Mouse (Mus musculus): ENCODE data around the gene Uts2r. TPM values are rescaled to one million over a fixed set of nuclear protein-coding genes. Genes with fewer than 3 reads are reported as not detected.

The Uts2r gene
- polyA plus RNA-seq, 2 experiments = 1.4 to 2.1 TPM

- 82% methylated on average over 3 of the region's 3 CpGs for WGBS
- ATAC-seq (ENCODE audit: low FRiP score, low read depth) (no peak), DNase-seq (ENCODE audit: low spot score) (no peak)
- no peak within 1 kb of the TSS for H3K27ac ChIP-seq (replicated peaks; ENCODE audit: low read depth, low read length)
- no peaks in the 10 kb centered on the region for H3K9me3 ChIP-seq (ENCODE audit: control insufficient read depth, low read length)
- no peak for TF ChIP-seq POLR2A (IDR thresholded peaks at IDR 0.05; ENCODE audit: borderline replicate concordance, extremely low read depth, insufficient read depth, insufficient read length)
- H3K9ac ChIP-seq (ENCODE audit: low read depth, low read length, severe bottlenecking) = no peak within 1 kb of the TSS
- H3K4me3 ChIP-seq (replicated peaks; ENCODE audit: low read length) = no peak within 1 kb of the TSS
- H3K36me3 ChIP-seq (ENCODE audit: control insufficient read depth, insufficient read depth, low read length) = no peaks in the 10 kb centered on the region
- no peaks in the 10 kb centered on the region for H3K27me3 ChIP-seq (ENCODE audit: control insufficient read depth, insufficient read depth, low read length)
- no peaks in the 10 kb centered on the region for H3K4me1 ChIP-seq (ENCODE audit: control insufficient read depth, insufficient read depth, low read length)
- H3K4me2 ChIP-seq (replicated peaks; ENCODE audit: low read depth, low read length, severe bottlenecking) = no peak within 1 kb of the TSS
Measured at GRCm38 (mm10) chr11:121118577-121118976, 41.5 kb upstream of the Uts2r start, which contains the start of gene Tex19.2. Gene Tex19.2 (minus strand): TSS chr11:121118677.

GRCm38 (mm10) chr11:121121151-121121550, 38.9 kb upstream of the Uts2r start:
- Histone ChIP-seq H3K4me3 (replicated peaks; ENCODE audit: low read length) (no peak overlapping the region), H3K9me3 (ENCODE audit: control insufficient read depth, low read length) (no peaks in the 10 kb centered on the region), H3K4me2 (replicated peaks; ENCODE audit: low read depth, low read length, severe bottlenecking) (no peak overlapping the region), H3K27ac (replicated peaks; ENCODE audit: low read depth, low read length) (no peak overlapping the region), H3K27me3 (ENCODE audit: control insufficient read depth, insufficient read depth, low read length) (no peaks in the 10 kb centered on the region), H3K36me3 (ENCODE audit: control insufficient read depth, insufficient read depth, low read length) (no peaks in the 10 kb centered on the region), H3K4me1 (ENCODE audit: control insufficient read depth, insufficient read depth, low read length) (no peaks in the 10 kb centered on the region), H3K9ac (ENCODE audit: low read depth, low read length, severe bottlenecking) (no peak overlapping the region)
- WGBS = 67% methylated on average over 3 of the region's 3 CpGs
- DNase-seq (ENCODE audit: low spot score) (no peak), ATAC-seq (ENCODE audit: low FRiP score, low read depth) (no peak)
- no peak for TF ChIP-seq POLR2A (IDR thresholded peaks at IDR 0.05; ENCODE audit: borderline replicate concordance, extremely low read depth, insufficient read depth, insufficient read length)

GRCm38 (mm10) chr11:121122024-121122670, 37.9 kb upstream of the Uts2r start:
- no peak overlapping the region for H3K4me2 ChIP-seq (replicated peaks; ENCODE audit: low read depth, low read length, severe bottlenecking)
- no peaks in the 10 kb centered on the region for H3K4me1 ChIP-seq (ENCODE audit: control insufficient read depth, insufficient read depth, low read length)
- no peak for DNase-seq (ENCODE audit: low spot score)
- no peaks in the 10 kb centered on the region for H3K27me3 ChIP-seq (ENCODE audit: control insufficient read depth, insufficient read depth, low read length)
- H3K4me3 ChIP-seq (replicated peaks; ENCODE audit: low read length) = no peak overlapping the region
- no peak for ATAC-seq (ENCODE audit: low FRiP score, low read depth)
- H3K9me3 ChIP-seq (ENCODE audit: control insufficient read depth, low read length) = no peaks in the 10 kb centered on the region
- no peak overlapping the region for H3K27ac ChIP-seq (replicated peaks; ENCODE audit: low read depth, low read length)
- no peak overlapping the region for H3K9ac ChIP-seq (ENCODE audit: low read depth, low read length, severe bottlenecking)
- no peaks in the 10 kb centered on the region for H3K36me3 ChIP-seq (ENCODE audit: control insufficient read depth, insufficient read depth, low read length)
- 77% methylated on average over 2 of the region's 2 CpGs for WGBS
- no peak for TF ChIP-seq POLR2A (IDR thresholded peaks at IDR 0.05; ENCODE audit: borderline replicate concordance, extremely low read depth, insufficient read depth, insufficient read length)

GRCm38 (mm10) chr11:121123438-121123837, 36.6 kb upstream of the Uts2r start:
- Histone ChIP-seq H3K27ac (replicated peaks; ENCODE audit: low read depth, low read length) (no peak overlapping the region), H3K9ac (ENCODE audit: low read depth, low read length, severe bottlenecking) (no peak overlapping the region), H3K4me2 (replicated peaks; ENCODE audit: low read depth, low read length, severe bottlenecking) (no peak overlapping the region), H3K27me3 (ENCODE audit: control insufficient read depth, insufficient read depth, low read length) (no peaks in the 10 kb centered on the region), H3K36me3 (ENCODE audit: control insufficient read depth, insufficient read depth, low read length) (no peaks in the 10 kb centered on the region), H3K9me3 (ENCODE audit: control insufficient read depth, low read length) (no peaks in the 10 kb centered on the region), H3K4me1 (ENCODE audit: control insufficient read depth, insufficient read depth, low read length) (no peaks in the 10 kb centered on the region), H3K4me3 (replicated peaks; ENCODE audit: low read length) (no peak overlapping the region)
- TF ChIP-seq POLR2A (IDR thresholded peaks at IDR 0.05; ENCODE audit: borderline replicate concordance, extremely low read depth, insufficient read depth, insufficient read length) = no peak
- WGBS = 85% methylated on average over 4 of the region's 4 CpGs
- no peak for DNase-seq (ENCODE audit: low spot score)
- ATAC-seq (ENCODE audit: low FRiP score, low read depth) = no peak

- ATAC-seq (ENCODE audit: low FRiP score, low read depth) (no peak), DNase-seq (ENCODE audit: low spot score) (no peak)
- Histone ChIP-seq H3K4me2 (replicated peaks; ENCODE audit: low read depth, low read length, severe bottlenecking) (no peak overlapping the region), H3K4me1 (ENCODE audit: control insufficient read depth, insufficient read depth, low read length) (no peaks in the 10 kb centered on the region), H3K9me3 (ENCODE audit: control insufficient read depth, low read length) (no peaks in the 10 kb centered on the region), H3K9ac (ENCODE audit: low read depth, low read length, severe bottlenecking) (no peak overlapping the region), H3K36me3 (ENCODE audit: control insufficient read depth, insufficient read depth, low read length) (no peaks in the 10 kb centered on the region), H3K27ac (replicated peaks; ENCODE audit: low read depth, low read length) (no peak overlapping the region), H3K4me3 (replicated peaks; ENCODE audit: low read length) (no peak overlapping the region), H3K27me3 (ENCODE audit: control insufficient read depth, insufficient read depth, low read length) (no peaks in the 10 kb centered on the region)
- WGBS = 86% methylated on average over 3 of the region's 3 CpGs
- no peak for TF ChIP-seq POLR2A (IDR thresholded peaks at IDR 0.05; ENCODE audit: borderline replicate concordance, extremely low read depth, insufficient read depth, insufficient read length)
Measured at GRCm38 (mm10) chr11:121125522-121126172, 34.4 kb upstream of the Uts2r start.

All from limb, embryonic 14.5 days (tissue).